Mouse (Mus musculus) layer of hippocampus, postnatal 25 days (tissue): ENCODE data around the gene Frmd8. TPM values are rescaled to one million over a fixed set of nuclear protein-coding genes. Genes with fewer than 3 reads are reported as not detected.
"Not testable (repeated sequence)": the region's sequence is repeated elsewhere in the genome, so short reads cannot be mapped to it uniquely, and the experiment has no call there.

Experiments used
- DNase-seq, 2 experiments: peaks; one replicate each; pipeline ENCODE4 v3.0.0; 2022; ENCODE audit warnings: mixed read lengths in 2 of 2, low spot score in 1 of 2; ENCODE audit errors: extremely low spot score in 1 of 2
- total RNA-seq, 2 experiments: library from RNA; stranded (reverse); gene quantifications; 2 replicates each; pipeline ENCODE4 v1.2.3; 2021

Frmd8 gene
- total RNA-seq, 2 experiments from 2014 or later: 15.6 to 15.8 TPM

DNA sequence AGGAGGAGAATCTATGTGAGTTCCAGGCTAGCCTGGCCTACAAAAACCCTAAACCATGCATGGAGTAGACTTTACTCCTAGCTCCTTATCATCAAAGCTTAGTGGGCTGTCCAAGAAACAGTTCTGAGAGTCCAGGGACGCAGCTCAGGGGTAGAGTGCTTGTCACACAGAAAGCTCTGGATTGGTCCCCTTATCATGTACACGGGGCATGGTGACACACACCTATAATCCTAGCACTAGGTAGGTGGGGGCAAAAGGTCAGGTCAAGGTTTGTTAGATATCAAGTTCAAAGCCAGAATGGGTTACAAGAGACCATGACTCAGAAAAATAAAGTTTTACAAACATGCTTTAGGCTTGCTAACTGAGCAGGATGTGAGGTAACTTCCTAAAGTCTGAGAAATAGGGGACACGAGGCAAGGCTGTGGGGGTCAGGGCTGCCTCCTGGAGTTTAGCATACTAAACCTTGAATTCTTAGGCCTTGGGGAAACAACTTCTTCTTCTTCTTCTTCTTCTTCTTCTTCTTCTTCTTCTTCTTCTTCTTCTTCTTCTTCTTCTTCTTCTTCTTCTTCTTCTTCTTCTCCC is 12.3 kb upstream of the Frmd8 start:
- DNase-seq: no peak

DNA sequence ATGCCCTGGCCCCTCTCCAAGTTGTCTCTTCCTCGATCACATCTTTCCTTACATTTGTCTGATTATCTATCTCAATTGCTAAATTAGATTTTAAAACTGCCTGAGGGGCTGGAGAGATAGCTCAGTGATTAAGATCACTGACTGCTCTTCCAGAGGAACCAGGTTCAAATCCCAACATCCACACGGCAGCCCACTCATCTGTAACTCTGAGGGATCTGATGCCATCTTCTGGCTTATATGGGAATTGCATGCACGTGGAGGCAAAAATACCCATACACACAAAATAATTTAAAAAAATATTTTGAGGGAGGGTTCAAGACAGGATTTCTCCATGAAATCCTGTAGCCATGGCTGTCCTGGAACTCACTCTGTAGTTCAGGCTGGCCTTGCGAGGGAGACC is 10.8 kb upstream of the Frmd8 start:
- DNase-seq: no peak

DNA sequence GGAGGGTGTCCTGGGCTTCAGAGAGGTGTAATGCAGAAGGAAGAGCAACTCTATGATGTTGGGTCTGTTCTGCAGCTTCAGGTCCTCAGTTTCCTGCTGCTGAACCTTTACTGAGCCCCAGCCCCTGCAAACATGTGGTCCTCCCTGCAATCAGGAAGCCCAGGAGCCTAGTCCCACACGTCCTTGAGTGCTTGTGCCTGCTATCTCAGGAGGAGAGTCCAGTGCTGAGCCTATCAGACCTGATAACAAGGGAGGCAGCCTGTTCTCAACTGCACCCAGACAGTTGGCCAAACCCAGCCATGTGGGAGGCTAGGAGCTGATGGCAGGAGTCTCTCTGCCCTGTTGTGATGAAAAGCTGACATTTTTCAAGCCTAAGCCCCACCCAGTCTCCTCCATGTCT is 8.9 kb upstream of the Frmd8 start:
- no peak for DNase-seq

DNA sequence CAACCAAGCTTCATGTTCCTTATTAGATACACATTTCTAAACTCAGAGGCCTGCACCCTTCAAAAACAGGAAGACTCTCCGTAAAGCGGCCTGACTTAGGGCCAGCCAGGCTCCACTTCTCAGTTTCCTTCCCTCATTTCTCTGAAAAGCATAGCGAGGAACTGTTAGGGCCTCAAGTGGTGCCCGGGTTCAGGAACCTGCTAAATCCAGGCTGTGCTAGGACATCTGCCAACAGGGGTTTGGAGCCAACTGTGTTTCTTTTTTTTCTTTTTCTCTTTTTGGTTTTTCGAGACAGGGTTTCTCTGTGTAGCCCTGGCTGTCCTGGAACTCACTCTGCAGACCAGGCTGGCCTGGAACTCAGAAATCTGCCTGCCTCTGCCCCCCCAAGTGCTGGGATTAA is 7.0 kb upstream of the Frmd8 start:
- DNase-seq: not testable (repeated sequence)

DNA sequence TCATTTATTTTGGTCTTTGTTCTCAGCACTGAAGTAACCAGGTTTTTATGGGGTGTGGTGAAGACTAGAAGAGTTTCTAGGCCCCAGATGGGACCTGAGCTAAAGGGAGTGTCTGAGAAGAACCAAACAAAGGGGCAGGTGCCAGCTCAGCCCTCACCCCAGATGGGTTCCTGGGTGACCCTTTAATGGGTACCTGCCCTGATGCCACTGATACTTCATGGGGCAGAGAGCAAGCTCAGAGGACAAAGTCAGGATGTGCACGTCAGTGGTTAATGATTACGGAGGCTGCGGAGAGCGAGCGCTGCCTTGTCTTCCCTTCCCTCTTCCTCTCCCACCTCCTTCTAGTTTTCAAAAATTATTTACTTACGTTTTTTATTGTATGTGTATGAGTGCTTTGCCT is 6.1 kb upstream of the Frmd8 start:
- DNase-seq: no peak

DNA sequence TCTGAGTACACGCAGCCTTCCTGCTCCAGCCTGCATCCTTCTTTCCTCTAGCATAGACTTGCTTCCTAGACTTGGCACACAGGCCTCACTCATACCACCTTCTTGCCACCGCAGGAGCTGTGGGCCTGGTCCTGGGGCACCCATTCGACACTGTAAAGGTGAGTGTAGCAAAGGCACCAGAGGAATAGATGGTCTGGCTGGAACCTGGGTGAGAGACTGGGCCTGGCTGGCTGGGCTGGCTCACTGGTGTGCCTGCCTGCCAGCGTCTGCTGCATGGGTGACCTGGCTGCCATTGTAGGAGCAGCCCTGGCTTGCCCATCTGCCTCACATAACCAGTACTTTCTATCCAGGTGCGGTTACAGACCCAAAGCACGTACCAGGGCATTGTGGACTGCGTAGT is 4.7 kb upstream of the Frmd8 start:
- no peak for DNase-seq

DNA sequence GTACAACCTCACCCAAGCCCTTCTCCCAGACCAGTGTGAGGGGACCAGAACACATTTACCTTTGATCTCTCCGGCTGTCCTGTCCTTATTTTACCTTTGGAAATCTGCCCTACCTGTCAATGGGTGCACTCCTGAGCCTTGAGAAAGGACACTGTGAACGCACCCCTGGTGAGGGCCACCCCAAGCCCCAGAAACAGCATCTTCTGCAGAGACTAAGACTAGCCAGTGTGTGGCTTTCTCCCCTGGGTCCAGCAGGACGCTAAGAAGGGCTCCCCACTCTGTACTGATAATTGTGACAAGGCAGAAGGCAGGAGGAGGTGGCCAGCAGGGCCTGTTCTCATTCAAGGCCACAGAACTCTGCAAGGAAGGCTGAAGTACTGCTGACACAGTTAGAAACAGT is 3.8 kb upstream of the Frmd8 start:
- no peak for DNase-seq

DNA sequence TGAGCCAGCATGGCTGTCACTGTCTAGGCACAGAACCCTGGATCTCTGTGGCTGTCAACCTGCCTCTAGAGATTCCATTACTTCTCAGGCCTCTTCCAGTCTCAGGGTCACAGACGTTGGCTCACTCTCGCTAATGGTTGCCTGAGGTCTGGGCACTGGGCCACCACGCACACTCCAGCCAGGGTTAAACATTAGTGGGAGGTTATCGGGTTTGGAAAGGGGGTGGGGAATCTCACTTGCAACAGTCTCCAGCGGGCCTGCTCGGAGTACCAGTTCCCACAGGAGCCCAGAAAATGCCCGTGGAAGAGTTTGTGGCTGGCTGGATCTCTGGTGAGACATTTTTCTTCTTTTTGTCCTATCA is 3.3 kb upstream of the Frmd8 start:
- DNase-seq: no peak

DNA sequence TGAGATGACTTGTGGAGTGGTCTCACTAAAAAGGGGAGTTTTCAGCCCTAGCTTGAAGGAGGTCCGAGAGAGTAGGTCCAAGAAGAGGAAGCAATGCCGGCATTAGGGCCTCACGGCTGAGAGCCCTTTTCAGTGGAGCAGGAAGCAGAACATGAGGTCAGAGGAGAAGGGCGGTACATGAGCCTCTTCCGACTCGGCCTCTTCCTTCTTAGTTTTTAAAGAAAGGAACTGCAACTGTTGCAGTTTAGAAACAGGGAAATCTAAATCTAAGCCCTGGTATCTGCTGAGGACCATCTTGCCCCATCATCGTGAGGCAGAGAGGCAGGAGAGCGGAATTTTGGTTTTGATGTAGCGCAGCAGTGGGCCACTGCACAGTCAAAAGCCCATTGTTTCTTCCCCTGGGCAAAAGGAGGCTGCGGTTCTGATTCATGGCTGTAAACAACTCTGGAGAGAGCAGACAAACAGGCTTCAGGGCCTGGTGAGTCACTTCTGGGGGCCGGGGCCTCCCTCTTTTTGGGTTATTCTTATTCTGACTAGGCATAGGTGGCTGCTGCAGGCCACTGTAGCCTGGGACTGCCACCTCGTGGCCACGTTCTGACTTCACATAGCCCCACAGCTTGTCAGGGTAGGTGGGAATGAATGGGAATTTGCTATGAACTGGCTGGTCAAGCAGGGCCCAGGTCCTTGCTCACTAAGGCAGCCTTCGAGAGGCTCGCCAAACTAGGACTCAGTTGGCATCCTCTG is 2.7 kb upstream of the Frmd8 start, which contains the start of gene Slc25a45:
Gene Slc25a45 (plus strand): TSS at position 191 of the 744 bp plus-strand sequence.
- peak; percentile 54 to 65 for DNase-seq

DNA sequence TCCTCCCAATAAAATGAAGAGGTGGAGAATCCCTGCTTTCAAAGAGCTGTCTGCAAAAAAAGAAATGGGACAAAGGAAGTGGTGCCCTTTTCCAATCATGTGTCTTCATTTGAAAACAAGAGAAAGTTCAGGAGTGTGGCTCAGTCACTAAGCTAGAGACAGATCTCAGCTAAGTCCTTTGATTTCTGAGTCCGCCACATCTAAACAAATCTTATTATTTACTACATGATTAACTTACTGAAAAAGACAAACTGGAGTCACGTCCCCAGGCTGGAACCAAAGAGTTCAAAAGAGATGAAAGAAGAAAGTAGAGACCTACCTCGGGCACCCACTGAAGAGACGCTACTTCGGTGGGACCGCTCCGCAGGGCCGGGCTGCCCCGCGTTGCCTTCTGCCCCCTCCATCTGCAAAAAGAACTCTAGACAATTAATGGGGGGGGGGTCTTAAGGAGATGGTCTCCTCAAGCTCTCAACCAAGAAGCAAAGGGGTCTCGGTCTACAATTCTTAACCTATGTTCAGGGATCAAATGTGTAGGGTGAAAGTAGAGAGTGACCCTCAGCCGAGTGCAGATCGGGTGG is 594 bp downstream of the Frmd8 start:
- no peak for DNase-seq

DNA sequence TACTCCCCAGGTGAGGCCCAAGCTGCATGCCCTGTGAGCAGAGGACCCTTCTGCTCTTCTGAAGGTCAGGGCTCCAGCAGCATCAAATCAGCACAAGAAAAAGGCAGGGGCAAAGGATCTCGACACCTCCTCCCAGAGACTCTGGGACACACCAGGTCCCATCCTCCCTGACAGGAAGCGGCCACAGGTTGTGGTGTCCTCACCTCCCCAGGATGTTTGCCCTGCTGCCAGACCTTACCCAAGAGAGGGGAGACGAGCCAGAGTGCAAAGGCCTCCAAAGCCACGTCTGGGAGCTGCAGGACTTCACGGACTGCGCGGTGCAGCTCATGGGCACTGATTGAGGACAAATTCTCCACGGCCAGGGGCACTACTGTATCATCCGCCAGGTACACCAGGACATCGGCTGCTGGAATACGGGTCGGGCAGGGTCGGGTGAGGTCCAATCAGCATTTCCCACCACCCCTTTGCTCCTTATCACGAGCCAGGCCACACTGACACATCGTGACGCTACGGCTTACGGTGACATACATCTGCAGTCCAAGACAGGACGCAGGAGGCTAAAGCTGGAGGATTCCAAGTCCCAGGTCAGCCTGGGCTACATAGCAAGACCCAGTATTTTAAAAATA is 2.0 kb downstream of the Frmd8 start:
- no peak for DNase-seq

DNA sequence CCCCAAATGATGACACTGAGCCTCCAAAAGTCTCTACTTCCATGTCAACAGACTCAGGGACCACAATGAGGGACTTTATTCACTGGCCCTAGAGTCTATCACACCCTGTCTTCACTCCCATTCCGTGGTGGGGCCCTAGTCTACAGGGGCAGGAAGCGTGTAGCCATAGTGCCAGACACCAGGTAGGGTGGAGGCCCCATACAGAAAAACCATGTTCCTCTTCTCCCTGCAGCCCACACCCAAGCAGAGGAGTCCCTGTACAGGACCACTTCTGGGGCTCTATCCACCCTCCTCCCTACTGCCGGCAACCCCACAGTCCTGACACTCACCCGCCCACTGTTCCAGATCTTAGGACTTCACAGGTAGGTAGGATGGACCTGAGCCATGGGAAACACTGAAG is 2.5 kb downstream of the Frmd8 start:
- DNase-seq: no peak

DNA sequence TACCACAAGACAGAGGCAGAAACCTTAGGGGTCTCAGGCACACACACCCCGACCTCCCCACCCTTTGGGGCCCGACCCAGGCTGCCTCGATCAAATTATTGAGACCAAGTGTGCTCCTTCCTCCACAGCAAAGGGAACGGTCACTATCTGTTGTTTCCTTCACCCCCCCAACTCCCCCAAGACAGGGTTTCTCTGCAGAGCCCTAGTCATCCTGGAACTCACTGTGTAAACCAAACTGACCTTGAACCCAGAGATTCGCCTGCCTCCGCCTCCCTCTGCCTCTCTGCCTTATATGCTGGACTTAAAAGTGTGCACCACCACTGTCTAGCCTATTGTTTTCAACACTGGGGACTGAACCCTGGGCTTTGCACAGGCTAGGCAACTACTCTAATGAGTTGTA is 3.4 kb downstream of the Frmd8 start:
- no peak for DNase-seq

DNA sequence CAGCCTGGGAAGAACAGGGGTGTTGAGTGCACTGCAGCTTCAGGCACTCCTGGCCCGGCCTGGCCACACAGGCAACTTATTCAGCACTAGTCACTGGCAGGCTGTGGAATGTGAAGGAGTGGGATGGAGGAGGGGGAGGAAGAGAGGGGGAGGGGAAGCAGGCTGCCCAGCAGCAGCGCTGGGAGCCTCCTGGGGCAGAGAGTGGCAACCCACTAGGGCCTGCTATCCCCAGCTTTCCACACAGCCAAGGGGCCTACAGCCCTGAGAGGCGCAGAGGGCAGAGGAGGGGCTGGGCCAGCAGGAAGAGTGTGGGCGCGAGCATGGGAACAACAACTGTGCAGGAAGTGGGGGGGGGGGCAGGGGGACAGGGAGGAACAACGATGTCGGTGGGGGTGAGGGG is 3.8 kb downstream of the Frmd8 start:
- DNase-seq: no peak

DNA sequence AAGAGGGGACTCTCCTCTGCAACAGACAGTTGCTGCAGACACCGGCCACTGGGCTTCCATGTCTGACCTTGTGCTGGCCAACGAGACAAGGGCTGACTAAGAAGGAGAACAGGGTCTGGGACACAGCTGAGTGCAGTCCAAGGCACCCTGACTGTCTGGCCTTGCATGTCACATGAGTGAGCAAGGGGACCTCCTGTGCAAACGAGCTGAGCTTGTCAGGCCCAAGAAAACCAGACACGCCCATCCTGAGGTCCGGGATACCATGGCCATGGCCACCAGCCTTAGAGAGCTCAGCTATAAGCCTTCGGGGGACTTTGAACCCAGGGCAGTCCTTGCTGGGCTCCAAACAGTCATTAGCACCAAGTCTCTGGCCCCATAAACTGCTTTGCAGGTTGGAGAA is 7.0 kb downstream of the Frmd8 start:
- no peak for DNase-seq

DNA sequence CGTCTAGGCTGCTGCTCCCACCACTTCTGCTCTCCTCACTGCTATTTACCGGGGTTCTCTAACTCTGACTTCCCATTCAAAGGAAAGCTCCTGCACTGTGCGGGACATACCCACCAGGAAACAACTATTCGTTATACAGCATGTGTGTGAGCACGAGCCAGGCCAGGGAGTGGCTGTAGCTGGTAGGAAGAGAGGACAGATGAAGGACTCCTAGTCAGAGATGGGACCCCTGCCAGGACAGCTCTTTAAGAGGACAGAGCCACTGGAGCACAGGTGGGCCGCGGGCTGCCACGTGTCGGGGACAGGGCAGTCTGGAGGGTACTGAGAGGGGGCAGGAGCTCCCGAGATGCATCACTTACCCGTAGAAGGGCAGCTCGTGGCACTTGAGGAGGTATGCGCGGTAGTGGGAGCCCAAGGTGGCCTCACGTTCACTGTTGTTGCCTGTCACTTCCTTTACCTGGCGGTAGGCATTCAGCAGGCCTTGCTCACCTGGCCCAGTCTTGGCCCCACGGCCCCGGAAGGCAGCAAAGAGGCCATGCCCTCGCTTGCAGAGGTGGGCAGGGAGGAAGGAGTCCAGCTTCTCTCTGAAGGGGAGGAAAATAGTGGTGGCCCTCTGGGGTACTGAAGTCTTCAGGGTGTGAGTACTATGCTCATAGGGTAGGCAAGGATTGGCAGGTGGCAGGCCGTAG is 10.2 kb downstream of the Frmd8 start:
- no peak for DNase-seq

DNA sequence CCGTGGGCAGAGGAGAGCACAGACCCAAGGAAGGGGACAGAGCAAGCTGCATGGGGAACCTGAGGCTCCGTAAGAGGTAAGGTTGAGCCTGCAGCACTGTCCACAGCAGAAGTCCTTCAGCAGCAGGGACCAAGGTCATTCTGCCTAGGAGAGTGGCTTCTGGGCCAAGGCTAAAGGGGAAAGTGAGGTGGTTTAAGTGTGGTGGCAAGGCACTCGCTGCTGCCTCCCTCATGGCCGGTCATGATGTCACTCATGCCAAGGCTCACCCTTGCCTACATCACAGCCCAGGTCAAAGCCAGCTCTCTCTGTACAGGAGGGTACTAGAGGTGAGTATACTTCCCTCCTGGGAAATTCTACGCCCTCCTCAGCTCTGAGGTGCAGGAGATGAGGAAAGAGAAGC is 11.3 kb downstream of the Frmd8 start:
- DNase-seq: no peak

DNA sequence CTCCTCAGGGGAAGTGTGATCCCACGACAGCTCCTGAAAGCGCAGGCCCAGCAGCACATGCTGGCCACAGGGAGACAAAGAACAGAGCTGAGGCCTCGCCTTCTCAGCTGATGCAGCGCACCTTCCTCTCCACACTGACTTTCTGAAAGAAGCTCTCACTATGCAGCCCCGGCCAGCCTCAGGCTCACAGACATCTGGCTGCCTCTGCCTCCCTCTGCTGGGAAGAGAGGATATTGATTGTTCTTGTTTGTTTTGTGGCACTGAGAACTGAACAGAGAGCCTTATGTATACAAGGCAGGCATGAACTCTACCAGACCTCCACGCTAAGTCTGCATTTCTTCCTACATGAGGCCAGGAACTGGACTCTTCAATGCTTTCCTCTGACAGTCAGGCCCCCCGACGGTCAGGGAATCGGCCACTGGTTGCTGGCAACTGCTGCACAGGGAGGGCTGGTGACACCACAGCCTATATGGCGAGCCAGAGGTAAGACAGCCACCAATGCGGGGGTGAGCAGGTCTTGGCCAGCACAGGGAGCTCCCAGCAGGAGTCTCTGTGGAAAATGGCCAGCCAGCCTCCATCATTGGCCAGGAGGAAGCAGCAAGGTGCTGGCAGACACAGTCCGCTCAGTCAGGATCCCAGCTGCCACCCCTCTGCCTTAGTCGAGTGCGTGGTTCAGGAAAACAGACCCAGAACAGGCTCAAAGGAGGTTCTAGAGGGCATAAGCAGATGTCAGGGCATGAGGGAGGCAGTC is 12.6 kb downstream of the Frmd8 start:
- no peak for DNase-seq

DNA sequence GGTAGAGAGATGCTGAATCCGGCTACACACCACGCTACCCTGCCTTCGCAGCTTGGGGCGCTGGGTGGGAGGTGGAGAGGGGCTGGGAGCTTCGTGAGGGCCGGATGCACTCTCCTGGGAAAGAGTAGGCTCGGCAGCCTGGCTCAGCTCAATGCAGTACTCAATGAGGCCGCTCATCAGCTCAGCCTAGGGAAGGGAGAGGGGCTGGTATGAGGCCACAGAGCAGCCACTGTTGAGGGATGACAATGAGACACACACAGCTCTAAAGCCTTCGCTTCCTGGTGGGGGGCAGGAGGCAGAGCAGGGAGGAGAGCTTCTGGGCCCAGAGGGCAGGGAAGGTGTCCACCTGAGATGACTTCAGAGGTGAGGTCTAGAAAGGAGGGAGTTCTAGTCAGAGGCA is 18.5 kb downstream of the Frmd8 start:
- no peak for DNase-seq

DNA sequence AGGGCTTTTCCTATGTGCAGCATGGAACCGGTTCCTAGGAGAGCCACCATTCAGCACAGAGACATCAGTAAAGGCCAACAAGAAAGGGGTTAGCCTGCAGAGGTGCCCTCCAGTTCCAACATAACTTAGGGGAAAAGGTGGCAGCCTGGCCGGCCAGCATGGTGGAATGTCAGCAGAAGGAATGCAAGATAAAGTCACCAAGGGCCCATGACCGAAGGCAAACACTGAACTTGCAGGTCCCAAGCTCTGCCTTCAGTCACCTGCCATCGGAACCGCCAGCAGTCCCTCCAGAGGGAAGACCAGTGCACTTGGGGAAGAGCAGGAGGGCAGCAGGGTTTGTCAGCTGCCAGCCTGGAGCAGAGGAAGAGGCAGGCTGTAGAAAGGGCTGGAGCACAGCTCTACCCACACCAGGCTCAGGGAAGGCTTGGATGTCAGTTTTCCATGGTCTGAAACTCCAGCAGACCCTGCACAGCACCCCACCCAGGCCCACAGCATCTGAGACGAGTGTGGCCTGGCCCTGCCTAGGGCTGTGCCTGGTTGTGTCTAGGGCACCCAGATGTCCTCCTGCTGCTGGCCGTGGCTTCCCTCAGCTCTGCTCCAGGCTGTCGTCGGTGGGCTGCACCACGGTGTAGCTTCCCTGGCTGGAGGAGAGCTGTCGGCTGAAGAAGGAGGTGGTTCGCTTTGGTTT is 22.9 kb downstream of the Frmd8 start:
- no peak for DNase-seq
